Mouse (Mus musculus): ENCODE measurements around the gene Rpl36a. TPM values are rescaled to one million over a fixed set of nuclear protein-coding genes. Genes with fewer than 3 reads are reported as not detected.

Gene Rpl36a
- polyA plus RNA-seq (2012; rRNA removed): 1,456 and 2,072 TPM in 2 replicates

DNA sequence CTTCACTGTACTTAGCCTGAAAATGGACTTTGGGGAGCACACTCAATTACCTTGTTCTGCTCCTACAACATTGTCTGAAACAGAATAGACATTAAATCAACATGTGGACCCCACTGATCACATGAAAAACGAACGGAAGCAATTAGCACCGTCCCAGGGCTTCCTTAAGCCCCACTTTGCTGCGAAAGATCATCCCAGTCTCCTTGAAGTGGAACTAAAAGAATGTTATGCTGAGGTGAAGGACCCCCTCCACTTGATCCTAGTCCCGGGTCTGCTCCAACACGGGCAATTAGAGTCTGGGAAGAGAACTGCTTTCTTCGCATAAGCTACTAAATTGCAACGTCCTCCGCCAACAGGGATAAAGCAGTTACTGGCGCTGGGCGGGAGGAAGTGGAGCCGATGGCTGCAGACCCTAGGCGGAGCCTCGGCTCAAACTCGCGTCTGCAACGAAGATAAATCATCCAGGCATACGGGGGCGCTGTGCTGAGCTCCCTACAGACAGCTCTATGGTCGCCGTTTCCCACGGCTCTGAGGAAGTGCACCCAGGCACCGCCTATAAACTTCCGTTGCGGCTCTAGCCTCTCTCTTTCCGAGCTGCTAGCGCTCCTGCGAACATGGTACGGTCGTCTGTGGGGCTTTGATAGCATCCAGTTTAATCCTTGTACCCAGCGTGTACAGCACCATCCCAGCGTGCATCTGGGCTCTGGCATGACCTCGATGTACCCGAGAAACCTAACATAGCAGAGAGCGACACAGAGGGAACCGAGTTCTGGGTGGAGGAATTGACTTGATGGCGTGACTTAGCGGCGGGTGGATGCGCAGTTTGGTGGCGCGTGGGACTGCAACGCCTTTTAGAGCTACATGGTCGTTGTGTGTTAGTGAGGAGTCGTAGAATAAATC is at the start of gene Rpl36a:
TSS of gene Rpl36a (plus strand) at position 552 of the 900 bp plus-strand sequence.

GRCm38 (mm10) chrX:134541145-134541954 is 44.1 kb upstream of the Rpl36a start, which contains the start of gene Timm8a1:
Gene Timm8a1 (minus strand): TSS chrX:134541865.

GRCm38 (mm10) chrX:134582888-134583669 is 2.4 kb upstream of the Rpl36a start, which contains the start of gene Btk:
Gene Btk (minus strand): TSS chrX:134583570.

GRCm38 (mm10) chrX:134600659-134601379 is 15.4 kb downstream of the Rpl36a start, which contains the start of the genes Gla and Hnrnph2:
Gene Gla (minus strand): TSS chrX:134601125.
Gene Hnrnph2 (plus strand): TSS chrX:134601179.

Other genes with a start within 250 kb of the Rpl36a start
- gene Drp2, start 181.1 kb upstream of the Rpl36a start, polyA plus RNA-seq (2012; rRNA removed): 10.3 and 12.0 TPM in 2 replicates
- 0.07 and 0.14 TPM in 2 replicates for gene Taf7l, start 109.2 kb upstream of the Rpl36a start, polyA plus RNA-seq (2012; rRNA removed)
- 18.5 and 23.3 TPM in 2 replicates for gene Timm8a1, start 43.8 kb upstream of the Rpl36a start, polyA plus RNA-seq (2012; rRNA removed)
- 2.8 and 3.7 TPM in 2 replicates for gene Btk, start 2.1 kb upstream of the Rpl36a start, polyA plus RNA-seq (2012; rRNA removed)
- 5.5 and 6.5 TPM in 2 replicates for gene Gla, start 15.5 kb downstream of the Rpl36a start, polyA plus RNA-seq (2012; rRNA removed)
- 123 and 138 TPM in 2 replicates for gene Hnrnph2, start 15.5 kb downstream of the Rpl36a start, polyA plus RNA-seq (2012; rRNA removed)
- gene Armcx4, start 100.9 kb downstream of the Rpl36a start, polyA plus RNA-seq (2012; rRNA removed): 35.6 and 49.8 TPM in 2 replicates
- gene Armcx1, start 132.3 kb downstream of the Rpl36a start, polyA plus RNA-seq (2012; rRNA removed): 65.0 and 73.3 TPM in 2 replicates
- gene Armcx6, start 165.8 kb downstream of the Rpl36a start, polyA plus RNA-seq (2012; rRNA removed): 27.3 and 30.3 TPM in 2 replicates
- 41.3 and 46.6 TPM in 2 replicates for gene Armcx3, start 170.9 kb downstream of the Rpl36a start, polyA plus RNA-seq (2012; rRNA removed)
- 77.6 and 90.4 TPM in 2 replicates for gene Armcx2, start 223.6 kb downstream of the Rpl36a start, polyA plus RNA-seq (2012; rRNA removed)